Mouse (Mus musculus) heart, embryonic 10.5 days (tissue): ENCODE measurements around the gene Parm1. TPM values are rescaled to one million over a fixed set of nuclear protein-coding genes. Genes with fewer than 3 reads are reported as not detected.

Experiments
- DNase-seq: peaks from one replicate; pipeline ENCODE4 v3.0.0-alpha.2; 2017; ENCODE audit warnings: low spot score
- H3K27ac ChIP-seq: fragments of 300-500 bp; sonication (generic); 2 replicates; pipeline ENCODE4 v1.5.1; 2016; ENCODE audit warnings: mild to moderate bottlenecking
- H3K27me3 ChIP-seq: fragments of 300-500 bp; sonication (generic); 2 replicates; pipeline ENCODE4 v1.6.1; 2016; ENCODE audit warnings: mild to moderate bottlenecking; ENCODE audit not compliant: poor library complexity, insufficient read depth, severe bottlenecking
- H3K36me3 ChIP-seq: fragments of 300-500 bp; sonication (generic); 2 replicates; pipeline ENCODE4 v1.6.1; 2016; ENCODE audit warnings: mild to moderate bottlenecking, moderate library complexity
- H3K4me1 ChIP-seq: fragments of 300-500 bp; sonication (generic); 2 replicates; pipeline ENCODE4 v1.6.1; 2016; ENCODE audit warnings: mild to moderate bottlenecking
- H3K4me3 ChIP-seq: fragments of 300-500 bp; sonication (generic); 2 replicates; pipeline ENCODE4 v1.5.1; 2016; ENCODE audit warnings: mild to moderate bottlenecking, moderate library complexity
- H3K9me3 ChIP-seq: fragments of 300-500 bp; sonication (generic); 2 replicates; pipeline ENCODE4 v1.6.1; 2016; ENCODE audit warnings: mild to moderate bottlenecking, moderate library complexity
- WGBS: fragments of 180-500 bp; shearing (Covaris S2); methylation state at CpG from one replicate; pipeline ENCODE4 v1.1.7; 2016; 5-methylcytosine and 5-hydroxymethylcytosine counted together
- polyA plus RNA-seq: library from polyadenylated mRNA; unstranded; fragments of >200 nt; fragmentation: Nextera tagmentation; extraction: Ambion mirVana; gene quantifications from 2 replicates; pipeline ENCODE4 v1.2.1, GENCODE M21; 2016

Parm1 gene
- polyA plus RNA-seq, 1 experiment from 2014 or later = 22.8 TPM

DNA sequence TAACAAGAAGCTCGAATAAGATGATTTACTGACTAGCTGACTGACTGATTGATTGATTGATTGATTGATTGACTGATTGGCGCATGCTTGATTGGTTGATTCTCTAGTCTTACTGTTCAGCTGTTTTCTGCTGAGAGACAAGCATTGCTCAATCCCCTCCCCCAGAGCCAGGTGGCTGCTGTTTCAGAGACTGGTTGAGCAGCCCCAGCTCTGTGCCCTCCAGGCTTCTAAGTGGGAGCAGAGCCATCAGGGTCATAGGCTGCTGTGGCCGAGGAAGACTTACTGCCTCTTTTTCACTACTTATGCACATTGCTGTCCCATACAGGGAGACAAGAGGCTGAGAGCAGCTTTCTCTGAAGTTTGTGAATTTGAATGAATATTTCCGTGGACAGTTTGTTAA is 2.1 kb downstream of the Parm1 start:
- Histone ChIP-seq H3K9me3 (no peaks in the 10 kb centered on the region), H3K4me1 (peaks cover 28% of the 10 kb centered on the region), H3K4me3 (peak overlapping the region; percentile 71), H3K27me3 (no peaks in the 10 kb centered on the region), H3K27ac (no peak overlapping the region), H3K36me3 (no peaks in the 10 kb centered on the region)
- DNase-seq = no peak
- WGBS = 52% methylated on average over 4 of the region's 4 CpGs

- no peaks in the 10 kb centered on the region for H3K4me1 ChIP-seq
- no peaks in the 10 kb centered on the region for H3K27me3 ChIP-seq
- no peaks in the 10 kb centered on the region; the same call in 1 of the 2 replicates for H3K36me3 ChIP-seq
- no peaks in the 10 kb centered on the region for H3K9me3 ChIP-seq
- no peak for DNase-seq
- 79% methylated on average over 10 of the region's 10 CpGs for WGBS
- no peak overlapping the region for H3K4me3 ChIP-seq
- H3K27ac ChIP-seq = no peak overlapping the region
Observed at GRCm38 (mm10) chr5:91532748-91533496, 15.5 kb downstream of the Parm1 start.

DNA sequence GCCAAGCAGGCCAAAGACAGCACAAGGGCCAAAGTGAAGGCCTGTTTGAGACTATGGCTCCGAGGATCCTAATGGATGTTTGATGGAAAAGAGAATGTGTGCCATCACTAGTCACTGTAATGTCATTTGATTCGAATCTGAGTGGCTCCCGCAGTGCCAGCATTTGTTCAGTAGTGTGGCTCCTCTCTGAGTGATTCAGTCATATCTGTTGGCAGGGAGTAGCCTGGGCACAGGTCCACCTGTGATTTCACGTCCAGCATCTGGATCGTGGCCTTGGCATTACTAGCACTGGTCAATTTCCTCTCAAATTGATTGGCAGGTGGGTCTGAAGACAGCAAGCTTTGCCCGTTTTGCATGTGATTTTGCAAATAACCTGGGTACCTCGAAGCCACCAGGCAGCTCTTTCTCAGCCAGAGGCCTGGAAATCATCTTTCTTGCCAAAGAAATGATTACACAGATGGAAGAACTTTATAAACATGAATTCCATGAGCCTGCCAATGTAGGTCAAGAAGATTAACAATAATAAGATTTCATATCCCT is 41.7 kb downstream of the Parm1 start:
- H3K27ac ChIP-seq = no peak overlapping the region
- no peaks in the 10 kb centered on the region for H3K27me3 ChIP-seq
- 85% methylated on average over 7 of the region's 7 CpGs for WGBS
- no peak overlapping the region for H3K4me3 ChIP-seq
- H3K4me1 ChIP-seq = no peaks in the 10 kb centered on the region; the same call in 1 of the 2 replicates
- 0 out of 2 replicates have a peak, but pooled peaks cover 2% of the 10 kb centered on the region for H3K36me3 ChIP-seq
- H3K9me3 ChIP-seq = no peaks in the 10 kb centered on the region
- DNase-seq = no peak

GRCm38 (mm10) chr5:91559711-91560110 is 42.3 kb downstream of the Parm1 start:
- no peaks in the 10 kb centered on the region; the same call in 1 of the 2 replicates for H3K4me1 ChIP-seq
- H3K27ac ChIP-seq = no peak overlapping the region
- no peaks in the 10 kb centered on the region for H3K27me3 ChIP-seq
- 0 out of 2 replicates have a peak, but pooled peaks cover 2% of the 10 kb centered on the region for H3K36me3 ChIP-seq
- no peak overlapping the region for H3K4me3 ChIP-seq
- 73% methylated on average over 2 of the region's 2 CpGs for WGBS
- no peaks in the 10 kb centered on the region for H3K9me3 ChIP-seq
- DNase-seq = no peak

DNA sequence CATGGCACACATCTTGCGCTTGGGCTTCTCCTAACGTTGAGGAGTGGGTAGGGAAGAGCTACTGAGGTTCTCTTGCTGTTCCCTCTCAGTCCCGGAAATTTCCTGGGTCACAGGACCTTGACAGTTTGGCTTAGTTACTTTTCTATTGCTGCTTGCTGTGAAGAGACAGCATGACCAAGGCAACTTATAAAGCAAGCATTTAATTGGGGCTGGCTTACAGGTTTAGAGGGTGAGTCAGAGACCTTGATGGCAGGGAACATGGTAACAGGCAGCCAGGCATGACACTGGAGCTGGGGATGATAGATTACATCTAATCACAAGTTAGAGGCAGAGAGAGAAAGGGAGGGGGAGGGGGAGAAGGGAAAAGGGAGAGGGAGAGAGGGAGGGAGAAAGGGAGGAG is 44.0 kb downstream of the Parm1 start:
- H3K27me3 ChIP-seq = no peaks in the 10 kb centered on the region
- H3K4me3 ChIP-seq = no peak overlapping the region
- H3K9me3 ChIP-seq = no peaks in the 10 kb centered on the region
- 83% methylated on average over 3 of the region's 3 CpGs for WGBS
- H3K36me3 ChIP-seq = 0 out of 2 replicates have a peak, but pooled peaks cover 2% of the 10 kb centered on the region
- H3K27ac ChIP-seq = no peak overlapping the region
- H3K4me1 ChIP-seq = no peaks in the 10 kb centered on the region; the same call in 1 of the 2 replicates
- no peak for DNase-seq

DNA sequence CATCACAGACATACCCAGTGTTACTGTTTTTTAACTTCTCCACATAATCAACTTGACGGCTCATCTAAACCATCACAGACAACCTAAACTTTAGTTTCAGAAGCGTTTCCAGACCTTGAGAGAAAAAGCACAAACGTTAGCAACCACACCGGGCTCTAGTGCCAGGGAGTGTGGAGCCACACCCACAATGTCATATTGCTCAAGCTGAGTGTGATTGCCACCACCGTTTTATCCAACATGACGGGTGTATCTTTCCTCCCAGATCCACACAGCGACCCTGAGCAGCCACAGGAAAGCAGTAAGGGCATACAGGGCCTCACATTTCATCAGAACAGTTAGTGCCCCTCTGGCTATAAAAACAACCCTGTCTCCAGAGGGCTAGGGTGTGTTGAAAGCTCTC is 45.1 kb downstream of the Parm1 start:
- 63% methylated on average over 7 of the region's 7 CpGs for WGBS
- DNase-seq = no peak
- Histone ChIP-seq H3K36me3 (0 out of 2 replicates have a peak, but pooled peaks cover 2% of the 10 kb centered on the region), H3K9me3 (no peaks in the 10 kb centered on the region), H3K27ac (no peak overlapping the region), H3K4me1 (peaks cover 3% of the 10 kb centered on the region; the same call in 1 of the 2 replicates), H3K4me3 (no peak overlapping the region), H3K27me3 (no peaks in the 10 kb centered on the region)

DNA sequence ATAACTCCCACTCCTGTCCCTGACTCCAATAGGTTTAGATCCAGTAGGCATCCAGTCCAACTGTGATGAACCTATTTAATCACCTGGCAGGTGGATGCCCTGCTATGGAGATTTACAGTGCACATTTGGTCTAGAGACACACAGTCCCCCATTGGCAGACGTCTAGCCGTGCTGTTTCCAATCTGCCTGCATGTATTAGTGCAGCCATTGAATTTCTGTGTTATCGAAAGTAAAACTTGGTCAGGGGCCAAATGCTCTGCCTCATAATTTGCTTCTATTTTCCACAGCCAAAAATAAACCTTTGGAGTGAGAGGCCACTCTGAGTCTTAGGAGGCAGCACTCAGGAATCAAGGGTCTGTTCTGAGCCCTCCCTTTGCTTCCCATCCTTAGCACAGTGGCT is 46.6 kb downstream of the Parm1 start:
- no peaks in the 10 kb centered on the region for H3K9me3 ChIP-seq
- 0 out of 2 replicates have a peak, but pooled peaks cover 2% of the 10 kb centered on the region for H3K36me3 ChIP-seq
- H3K27me3 ChIP-seq = no peaks in the 10 kb centered on the region
- H3K4me1 ChIP-seq = peaks cover 3% of the 10 kb centered on the region; the same call in 1 of the 2 replicates
- DNase-seq = no peak
- WGBS = 69% methylated on average over 3 of the region's 3 CpGs
- no peak overlapping the region for H3K4me3 ChIP-seq
- no peak overlapping the region for H3K27ac ChIP-seq

DNA sequence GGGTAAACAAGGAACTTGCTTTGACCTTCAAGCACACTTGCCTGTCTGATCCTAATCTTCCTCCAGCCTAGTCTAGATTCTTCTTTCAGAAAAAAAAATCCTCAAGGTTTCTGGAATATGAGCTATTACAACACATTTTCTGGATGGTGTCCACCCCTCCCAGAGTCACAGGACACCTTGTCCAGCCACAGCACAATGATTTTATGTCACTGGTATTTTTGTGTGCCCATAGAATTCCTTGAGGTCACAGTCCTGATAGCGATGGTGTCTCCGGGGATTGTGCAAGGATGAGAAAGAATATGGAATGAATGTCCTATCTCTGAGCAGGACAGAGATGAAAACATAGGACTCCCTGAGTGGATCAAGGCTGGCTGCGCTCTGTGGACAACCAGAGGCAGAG is 48.0 kb downstream of the Parm1 start:
- H3K4me1 ChIP-seq = peaks cover 3% of the 10 kb centered on the region; the same call in 1 of the 2 replicates
- WGBS = 76% methylated on average over 3 of the region's 3 CpGs
- 0 out of 2 replicates have a peak, but pooled peaks cover 2% of the 10 kb centered on the region for H3K36me3 ChIP-seq
- no peak overlapping the region for H3K27ac ChIP-seq
- H3K9me3 ChIP-seq = no peaks in the 10 kb centered on the region
- DNase-seq = no peak
- no peaks in the 10 kb centered on the region for H3K27me3 ChIP-seq
- no peak overlapping the region for H3K4me3 ChIP-seq

DNA sequence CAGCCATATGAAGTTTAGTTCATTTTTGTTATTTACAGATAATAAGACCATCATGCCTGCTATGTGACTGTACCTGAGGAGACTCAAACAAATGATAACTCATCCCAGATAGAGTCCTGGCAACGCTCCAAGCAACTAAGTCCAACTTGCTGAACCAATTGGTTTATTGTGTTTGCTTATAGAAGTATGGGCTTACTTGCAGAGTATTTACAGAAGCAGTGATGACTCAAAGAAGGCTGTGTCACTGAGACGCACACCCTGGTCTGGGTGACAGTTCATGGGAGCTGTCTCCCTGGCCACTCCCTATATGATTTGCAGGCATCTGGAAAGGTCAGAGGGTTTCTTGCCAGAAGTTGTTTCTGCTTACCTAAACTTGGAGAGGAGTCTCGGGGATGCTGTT is 49.2 kb downstream of the Parm1 start:
- Histone ChIP-seq H3K9me3 (no peaks in the 10 kb centered on the region), H3K4me3 (no peak overlapping the region), H3K4me1 (peaks cover 3% of the 10 kb centered on the region; the same call in 1 of the 2 replicates), H3K36me3 (0 out of 2 replicates have a peak, but pooled peaks cover under 1% of the 10 kb centered on the region), H3K27me3 (no peaks in the 10 kb centered on the region), H3K27ac (no peak overlapping the region)
- no peak for DNase-seq
- 68% methylated on average over 3 of the region's 3 CpGs for WGBS

DNA sequence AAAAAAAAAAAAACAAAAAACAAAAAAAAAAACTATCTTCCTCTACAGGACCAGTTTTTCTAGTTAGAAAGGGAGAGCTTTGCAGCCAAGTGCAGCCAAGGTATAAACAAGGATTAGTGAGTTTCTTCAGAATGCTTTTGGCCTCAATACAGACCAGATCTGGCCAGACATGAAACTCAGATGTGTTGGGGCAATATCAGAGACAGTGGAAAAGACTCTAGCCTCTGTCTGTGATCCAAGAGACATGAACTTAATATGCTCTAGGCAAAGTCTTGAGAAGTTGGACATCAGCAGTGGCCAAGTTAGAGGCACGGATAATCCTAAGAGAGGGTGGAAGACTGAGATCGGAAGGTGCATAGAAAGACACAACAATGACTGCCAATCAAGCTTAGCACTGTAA is 56.8 kb downstream of the Parm1 start:
- H3K27me3 ChIP-seq = no peaks in the 10 kb centered on the region
- no peaks in the 10 kb centered on the region for H3K36me3 ChIP-seq
- DNase-seq = no peak
- 84% methylated on average over 2 of the region's 2 CpGs for WGBS
- H3K27ac ChIP-seq = no peak overlapping the region
- peaks cover 10% of the 10 kb centered on the region; the same call in 1 of the 2 replicates for H3K4me1 ChIP-seq
- no peaks in the 10 kb centered on the region for H3K9me3 ChIP-seq
- H3K4me3 ChIP-seq = no peak overlapping the region

- H3K36me3 ChIP-seq = no peaks in the 10 kb centered on the region
- no peak for DNase-seq
- H3K4me1 ChIP-seq = peaks cover 22% of the 10 kb centered on the region
- H3K27me3 ChIP-seq = no peaks in the 10 kb centered on the region
- H3K27ac ChIP-seq = no peak overlapping the region
- H3K9me3 ChIP-seq = no peaks in the 10 kb centered on the region
- 75% methylated on average over 7 of the region's 7 CpGs for WGBS
- no peak overlapping the region for H3K4me3 ChIP-seq
Observed at GRCm38 (mm10) chr5:91578924-91579323, 61.5 kb downstream of the Parm1 start.

- DNase-seq = peak; percentile 81
- H3K9me3 ChIP-seq = no peaks in the 10 kb centered on the region
- 38% methylated on average over 4 of the region's 4 CpGs for WGBS
- H3K36me3 ChIP-seq = no peaks in the 10 kb centered on the region
- H3K27me3 ChIP-seq = no peaks in the 10 kb centered on the region
- no peak overlapping the region for H3K4me3 ChIP-seq
- peak overlapping the region; percentile 69 for H3K27ac ChIP-seq
- H3K4me1 ChIP-seq = peaks cover 21% of the 10 kb centered on the region
Observed at GRCm38 (mm10) chr5:91581799-91582198, 64.4 kb downstream of the Parm1 start.

- DNase-seq = no peak
- WGBS = 41% methylated on average over 3 of the region's 3 CpGs
- no peak overlapping the region for H3K27ac ChIP-seq
Observed at GRCm38 (mm10) chr5:91586206-91586605, 68.8 kb downstream of the Parm1 start.

More at GRCm38 (mm10) chr5:91586206-91586605, 68.8 kb downstream of the Parm1 start:
- Histone ChIP-seq H3K4me3 (no peak overlapping the region), H3K9me3 (no peaks in the 10 kb centered on the region), H3K27me3 (no peaks in the 10 kb centered on the region), H3K36me3 (no peaks in the 10 kb centered on the region), H3K4me1 (peaks cover 14% of the 10 kb centered on the region)
